Mouse (Mus musculus): ENCODE measurements around the gene Galnt9. TPM values are rescaled to one million over a fixed set of nuclear protein-coding genes. Genes with fewer than 3 reads are reported as not detected.

Gene Galnt9
- polyA plus RNA-seq, 1 experiment: 0.27 TPM

DNA sequence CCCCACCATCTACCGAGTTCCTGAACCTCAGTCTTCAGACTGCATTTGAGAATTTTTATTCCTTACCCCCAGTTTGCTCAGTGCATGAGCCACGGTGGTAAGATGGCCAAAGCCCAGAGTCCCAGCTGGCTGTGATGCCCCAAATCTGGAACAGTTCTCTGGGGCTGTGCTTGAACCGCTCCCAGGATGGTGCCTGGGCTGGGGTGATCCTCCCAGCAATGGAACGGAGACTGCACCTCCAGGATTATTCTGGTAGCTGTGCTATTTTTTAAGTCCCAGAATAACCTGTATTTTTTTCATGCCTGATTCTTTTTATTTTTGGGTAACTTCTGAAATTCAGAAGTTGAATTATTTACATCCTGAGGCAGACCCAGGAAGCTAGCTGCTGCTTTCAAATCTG, 35.1 kb downstream of the Galnt9 start:
- WGBS: 84% methylated on average over 4 of the region's 4 CpGs
- DNase-seq (ENCODE audit: low read depth, low spot score): no peak

DNA sequence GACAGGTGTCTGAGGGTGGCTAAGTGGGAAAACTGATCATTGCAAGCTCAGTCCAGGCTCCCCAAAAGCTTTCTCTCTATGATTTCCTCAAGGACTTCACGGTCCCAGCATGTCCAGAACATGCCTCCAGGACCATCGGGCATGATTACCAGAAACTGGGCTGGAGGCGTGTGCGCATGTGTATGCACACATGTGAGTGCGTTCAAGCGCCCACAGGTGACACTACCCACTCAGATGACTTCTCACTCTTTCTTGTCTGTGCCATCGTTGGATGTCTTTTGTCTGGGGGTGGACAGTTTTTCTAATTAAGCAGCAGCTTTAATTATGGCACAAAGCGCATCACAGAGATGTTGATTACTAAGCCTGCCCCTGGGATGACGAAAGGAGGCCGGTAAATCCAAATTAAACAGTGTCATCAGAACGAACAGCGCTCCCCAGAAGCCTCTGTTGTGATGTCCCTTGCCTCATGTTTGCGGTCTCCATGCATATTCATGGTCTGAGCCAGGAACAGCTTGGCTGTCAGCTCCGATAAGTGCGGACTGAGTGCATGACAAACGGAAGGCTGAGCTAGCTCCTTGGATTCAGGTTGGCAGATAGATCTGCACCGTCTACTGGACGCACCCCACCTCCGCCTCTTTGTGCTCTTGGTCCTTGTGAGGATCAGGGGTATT, 36.5 kb downstream of the Galnt9 start:
- DNase-seq (ENCODE audit: low read depth, low spot score): no peak
- WGBS: 85% methylated on average over 19 of the region's 19 CpGs

DNA sequence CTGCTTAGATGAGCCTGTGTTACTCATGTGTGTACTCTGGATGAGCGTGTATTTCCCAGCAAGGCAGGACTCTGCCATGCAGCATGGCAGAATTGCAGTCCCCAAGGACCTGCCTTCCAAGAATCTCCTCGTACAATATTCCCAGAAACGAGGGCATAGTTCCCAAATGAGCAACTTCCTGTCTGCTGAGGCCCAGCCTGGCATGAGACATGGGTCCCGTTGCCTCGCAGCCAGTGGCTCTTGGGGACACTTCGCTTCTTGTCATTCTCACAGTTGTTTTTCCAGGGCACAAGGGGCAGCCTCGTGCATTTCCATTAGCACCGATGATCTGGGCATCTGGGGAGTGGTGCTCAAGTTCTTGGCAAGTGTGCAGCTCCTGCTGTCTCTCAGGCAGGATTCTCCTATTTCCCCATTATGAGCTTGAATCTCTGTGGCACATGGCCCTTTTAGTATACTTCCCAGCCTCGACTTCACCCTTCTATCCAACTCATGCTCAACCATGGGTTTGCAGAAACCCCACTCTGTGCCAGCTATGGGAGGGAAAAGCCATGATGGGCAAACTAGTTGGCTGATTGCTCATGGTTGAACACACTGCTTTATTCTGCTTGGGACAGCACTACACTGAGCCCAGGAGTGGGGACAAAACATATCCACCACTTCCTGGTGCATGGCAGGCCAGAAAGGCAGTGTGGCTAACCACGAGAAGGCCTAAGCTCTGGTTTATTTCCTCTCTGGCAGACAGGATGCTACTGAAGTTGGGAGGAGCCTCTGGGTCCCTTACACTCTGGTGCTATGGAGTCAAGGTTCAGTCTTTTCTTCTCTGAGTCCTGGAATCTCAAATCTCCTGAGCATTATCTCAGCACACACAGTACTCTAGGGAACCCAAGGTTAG, 38.7 kb downstream of the Galnt9 start:
- WGBS: 53% methylated on average over 10 of the region's 10 CpGs

DNA sequence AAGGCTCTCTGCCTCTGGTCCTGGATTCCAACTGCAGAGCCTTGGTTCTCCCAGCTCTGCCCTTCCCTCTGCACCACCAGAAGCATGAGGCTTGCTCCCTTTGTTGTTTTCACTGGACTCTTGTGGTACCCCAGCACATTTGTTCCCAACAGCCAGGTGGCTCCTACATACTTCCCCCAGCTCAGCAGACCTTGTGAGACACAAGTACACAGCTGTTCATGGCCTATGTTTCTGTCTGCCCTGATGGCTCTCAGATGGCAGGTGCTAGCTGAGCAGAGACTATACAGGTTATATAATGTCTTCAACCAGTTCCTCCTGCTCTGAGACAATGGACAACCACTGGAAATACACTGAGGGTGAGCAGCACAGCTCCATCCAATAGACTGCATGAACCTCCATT, 43.3 kb downstream of the Galnt9 start:
- DNase-seq (ENCODE audit: low read depth, low spot score): no peak

More for the DNA sequence above, 38.7 kb downstream of the Galnt9 start:
- DNase-seq (ENCODE audit: low read depth, low spot score): no peak

DNA sequence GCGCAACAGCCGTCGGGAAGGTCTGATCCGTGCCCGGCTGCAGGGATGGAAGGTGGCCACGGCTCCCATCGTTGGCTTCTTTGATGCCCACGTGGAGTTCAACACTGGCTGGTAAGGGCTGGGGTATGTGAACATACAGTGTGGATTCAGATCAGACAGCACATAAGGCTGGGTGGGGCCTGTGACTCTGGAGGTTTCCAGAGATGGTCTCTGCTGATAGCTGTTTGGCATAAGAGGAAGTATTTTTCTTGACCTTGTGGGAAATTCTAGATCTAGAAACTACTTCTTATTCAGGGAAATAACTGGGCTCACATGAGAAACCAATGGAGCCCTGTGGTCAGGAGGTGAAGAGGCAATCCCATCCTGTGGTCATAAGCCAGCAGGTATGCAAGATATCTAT, 45.7 kb downstream of the Galnt9 start:
- no peak for DNase-seq (ENCODE audit: low read depth, low spot score)
- WGBS: 90% methylated on average over 8 of the region's 8 CpGs

DNA sequence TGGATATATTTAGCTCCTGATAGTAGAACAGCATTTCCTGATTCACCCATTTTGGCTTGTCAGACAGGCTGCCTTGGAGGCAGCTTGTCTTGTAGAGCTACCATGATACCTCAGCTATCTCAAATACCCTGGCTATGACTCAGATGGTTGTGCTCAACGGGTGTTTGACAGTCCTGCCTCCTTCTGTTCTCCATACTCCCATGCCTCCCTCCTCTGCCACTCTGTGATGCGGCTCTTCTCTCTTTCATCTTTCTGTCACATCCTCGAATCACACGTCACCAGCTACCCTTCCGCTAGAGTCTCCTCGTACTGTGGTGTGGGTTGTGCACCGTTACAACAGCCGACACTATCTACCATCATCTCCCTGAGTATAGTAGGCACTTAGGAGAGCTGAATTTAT, 50.3 kb downstream of the Galnt9 start:
- DNase-seq (ENCODE audit: low read depth, low spot score): no peak
- 83% methylated on average over 8 of the region's 8 CpGs for WGBS

DNA sequence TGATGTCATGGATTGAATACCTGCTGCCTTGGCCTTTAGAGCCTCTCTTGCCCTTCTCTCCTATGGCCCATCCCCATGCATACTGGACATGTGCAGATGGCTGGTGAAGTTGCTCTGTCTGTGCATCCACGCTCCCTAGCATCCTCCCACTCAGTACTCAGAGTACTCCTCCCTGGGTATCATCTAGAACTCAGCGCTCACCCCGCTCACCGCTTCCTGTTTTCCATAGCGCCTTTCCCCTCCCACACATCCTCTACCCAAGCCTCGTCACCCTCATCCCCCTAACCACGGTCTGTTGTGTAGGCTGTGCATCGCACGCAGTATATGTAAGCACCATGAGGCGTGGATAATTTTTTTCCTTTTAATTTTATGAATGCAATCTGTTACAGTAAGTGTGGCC, 51.2 kb downstream of the Galnt9 start:
- no peak for DNase-seq (ENCODE audit: low read depth, low spot score)
- 90% methylated on average over 10 of the region's 10 CpGs for WGBS

DNA sequence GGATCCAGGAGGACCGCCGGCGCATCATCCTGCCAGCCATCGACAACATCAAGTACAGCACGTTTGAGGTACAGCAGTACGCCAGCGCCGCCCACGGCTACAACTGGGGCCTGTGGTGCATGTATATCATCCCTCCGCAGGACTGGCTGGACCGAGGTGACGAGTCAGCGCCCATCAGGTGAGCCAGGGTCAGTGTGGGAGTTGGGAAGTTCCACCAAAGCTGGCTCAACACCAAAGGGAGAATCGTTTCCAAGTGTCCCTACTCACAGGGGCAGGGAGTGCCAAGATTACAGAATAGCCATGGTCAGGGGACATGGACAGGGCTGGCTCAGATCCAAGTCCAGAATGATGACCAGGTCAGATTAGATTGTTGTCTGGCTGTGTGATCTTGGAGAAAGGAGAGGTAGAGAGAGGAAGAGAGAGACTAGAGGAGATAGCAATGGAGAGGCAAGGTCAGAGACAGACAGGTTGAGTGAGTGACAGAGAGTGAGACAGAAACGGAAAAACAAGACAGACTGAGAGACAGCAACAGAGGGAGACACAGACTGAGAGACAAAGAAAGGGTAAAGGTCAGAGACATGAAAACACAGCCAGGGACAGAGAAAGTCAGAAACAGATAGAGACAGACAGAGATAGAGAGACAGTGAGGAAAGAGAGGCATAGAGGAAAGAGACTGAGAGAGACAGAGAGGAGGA, 52.1 kb downstream of the Galnt9 start:
- 80% methylated on average over 15 of the region's 15 CpGs for WGBS
- no peak for DNase-seq (ENCODE audit: low read depth, low spot score)

DNA sequence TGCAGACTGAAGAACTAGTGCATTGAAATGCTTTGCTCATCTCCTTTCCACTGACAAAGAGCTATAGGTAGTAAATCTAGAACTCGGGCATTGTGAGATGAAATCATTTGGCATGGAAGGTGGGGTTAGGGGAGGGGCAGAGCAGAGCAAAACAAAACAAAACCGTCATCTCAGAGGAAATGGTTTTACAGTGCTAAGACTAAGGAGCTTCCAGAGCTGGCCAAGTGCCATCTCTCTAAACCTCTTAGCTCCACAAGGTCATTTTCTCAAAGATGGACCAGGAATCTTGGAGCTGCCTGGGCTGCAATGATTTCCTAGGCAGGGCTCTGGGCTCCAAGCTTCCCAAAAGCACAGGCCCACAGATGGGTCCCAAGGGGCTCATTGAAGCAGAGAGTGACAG, 53.3 kb downstream of the Galnt9 start:
- no peak for DNase-seq (ENCODE audit: low read depth, low spot score)
- WGBS: 4% methylated on average over 2 of the region's 2 CpGs

DNA sequence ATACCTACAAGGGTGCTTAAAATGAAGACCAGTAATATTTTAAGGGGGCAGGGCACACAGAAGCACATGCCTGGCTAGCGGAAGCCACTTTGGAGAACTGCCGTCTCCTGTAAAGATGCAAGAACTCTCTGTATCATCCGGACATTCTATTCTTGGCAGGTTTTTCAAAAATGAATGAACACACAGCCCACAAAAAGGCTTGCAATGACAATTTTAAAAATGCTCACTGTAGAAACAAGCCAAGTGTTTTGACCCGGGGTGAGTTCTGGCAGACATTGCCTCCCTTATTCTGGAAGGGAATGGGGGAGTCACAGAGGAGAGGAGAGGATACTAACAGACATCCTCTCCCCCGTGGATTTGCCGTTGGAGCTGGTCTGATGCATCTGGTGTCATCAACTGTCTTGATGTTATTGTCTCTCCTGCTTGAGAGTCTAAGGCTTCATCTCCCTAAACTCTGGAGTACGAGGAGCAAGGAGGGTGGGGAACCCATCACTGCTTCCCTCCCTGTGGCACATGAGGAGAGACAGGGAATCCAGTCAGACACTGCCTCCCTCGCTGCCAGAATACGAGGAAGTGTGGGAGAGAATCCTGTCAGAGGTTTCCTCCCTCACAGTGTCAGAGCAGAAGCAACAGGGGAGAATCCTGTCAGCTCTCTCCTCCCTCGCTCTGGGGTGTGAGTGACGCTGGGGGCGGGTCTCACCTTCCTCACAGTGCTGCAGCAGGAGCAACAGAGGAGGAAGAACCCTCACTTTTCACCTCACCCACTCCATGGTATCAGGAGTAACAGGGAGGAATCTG, 54.3 kb downstream of the Galnt9 start:
- 20% methylated on average over 12 of the region's 12 CpGs for WGBS
- no peak for DNase-seq (ENCODE audit: low read depth, low spot score)

DNA sequence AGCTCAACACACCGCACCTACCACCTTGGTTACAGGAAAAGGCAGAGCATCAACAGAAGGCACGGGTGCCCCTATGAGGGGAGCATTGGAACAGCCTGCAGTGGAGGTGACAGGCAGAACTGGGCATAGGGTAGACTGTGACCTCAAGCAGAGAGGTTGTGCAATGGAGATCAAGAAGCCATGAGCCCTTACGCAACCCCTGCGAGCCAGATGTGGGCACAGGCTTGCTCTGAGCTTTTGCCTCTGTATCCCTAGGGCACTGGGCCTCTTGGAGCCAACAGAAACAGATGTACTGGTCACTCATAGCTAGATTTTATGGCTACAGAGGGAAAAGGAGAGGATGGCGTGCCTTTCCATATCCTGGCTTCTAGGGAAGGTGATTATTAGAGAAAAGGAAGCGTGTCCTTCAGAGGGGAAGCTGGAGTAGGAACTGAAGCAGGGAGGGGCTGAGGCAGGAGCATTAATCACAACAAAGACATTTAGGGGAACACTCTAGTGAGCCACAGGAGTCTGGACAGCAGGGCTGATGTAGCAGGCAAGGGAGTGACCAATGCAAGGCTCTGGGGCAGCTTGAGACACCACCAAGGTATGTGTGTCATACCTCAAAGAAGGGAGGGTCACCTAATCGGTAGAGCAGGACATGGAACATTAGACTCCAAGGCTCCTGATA, 59.0 kb downstream of the Galnt9 start:
- DNase-seq (ENCODE audit: low read depth, low spot score): no peak
- WGBS: 76% methylated on average over 7 of the region's 7 CpGs

DNA sequence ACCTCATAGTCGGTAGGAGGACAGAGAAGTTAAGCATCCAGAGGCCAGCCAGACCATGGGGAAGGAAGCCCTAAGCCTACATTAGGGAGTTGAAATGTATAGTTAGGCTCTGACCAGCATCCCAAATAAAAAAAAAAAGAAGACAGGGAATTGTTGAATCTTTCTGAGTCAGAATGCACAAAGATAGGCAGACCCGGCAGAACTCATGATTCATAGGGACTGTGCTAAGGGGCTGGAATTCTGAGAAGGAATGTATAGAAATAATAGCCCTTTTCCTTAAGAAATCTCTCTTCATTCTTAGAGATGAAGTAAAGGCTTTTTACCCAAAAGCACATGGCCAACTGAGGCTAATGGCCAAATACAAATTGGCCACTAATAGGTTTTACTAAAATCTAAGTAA, 60.2 kb downstream of the Galnt9 start:
- DNase-seq (ENCODE audit: low read depth, low spot score): no peak
- 80% methylated on average over 2 of the region's 2 CpGs for WGBS

DNA sequence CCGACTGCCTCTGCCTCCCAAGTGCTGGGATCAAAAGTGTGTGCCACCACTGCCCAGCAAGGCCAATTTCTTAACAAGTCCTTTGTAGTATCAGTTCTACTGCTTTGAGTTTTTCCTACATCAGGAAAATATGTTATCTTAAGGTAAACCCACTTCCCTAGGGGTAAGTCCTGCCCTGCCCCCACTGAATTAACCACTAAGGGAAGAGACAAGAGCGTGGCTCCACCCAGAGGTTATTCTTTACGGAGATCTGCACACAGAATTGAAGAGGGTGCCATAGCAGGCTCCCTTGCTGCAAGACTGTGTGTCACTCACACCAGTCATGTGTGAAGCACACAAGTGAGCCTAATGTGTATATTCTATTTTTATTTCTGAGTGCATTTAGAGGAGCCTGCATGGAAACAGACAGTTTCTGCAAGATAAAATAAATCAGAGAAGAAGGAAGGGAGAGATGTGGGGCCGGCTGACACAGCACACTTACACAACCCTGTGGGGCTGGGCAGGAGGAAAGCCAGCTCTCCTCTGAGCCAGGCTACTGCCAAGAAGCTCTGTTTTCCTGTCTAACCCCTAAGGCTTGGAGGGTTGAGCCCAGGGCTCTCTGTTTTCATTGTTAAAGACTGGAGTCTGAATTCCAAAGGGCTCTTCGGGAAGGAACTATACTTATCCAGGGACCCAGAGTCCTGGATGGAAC, 61.5 kb downstream of the Galnt9 start:
- WGBS: 40% methylated on average over 5 of the region's 5 CpGs
- no peak for DNase-seq (ENCODE audit: low read depth, low spot score)

DNA sequence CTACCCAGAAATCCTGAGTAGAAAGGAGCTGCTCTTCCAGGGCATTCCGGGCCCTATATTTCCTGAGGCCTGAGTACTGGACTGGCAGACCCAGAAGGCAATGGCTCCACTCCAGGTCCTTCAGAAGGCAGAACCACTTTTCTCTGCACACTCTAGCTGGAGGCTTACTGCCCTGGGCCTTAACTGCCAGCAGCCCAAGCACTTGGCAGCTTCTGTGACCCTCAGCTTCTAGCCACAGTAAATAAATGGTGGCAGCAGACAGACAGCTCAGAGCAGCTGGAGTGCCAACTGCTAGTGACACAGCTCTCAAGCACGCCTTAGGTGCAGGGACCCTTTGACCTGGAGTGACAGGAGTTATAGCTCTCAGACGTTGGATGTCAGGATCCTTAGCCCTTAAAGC, 63.6 kb downstream of the Galnt9 start:
- DNase-seq (ENCODE audit: low read depth, low spot score): no peak
- WGBS: 50% methylated on average over 3 of the region's 3 CpGs

DNA sequence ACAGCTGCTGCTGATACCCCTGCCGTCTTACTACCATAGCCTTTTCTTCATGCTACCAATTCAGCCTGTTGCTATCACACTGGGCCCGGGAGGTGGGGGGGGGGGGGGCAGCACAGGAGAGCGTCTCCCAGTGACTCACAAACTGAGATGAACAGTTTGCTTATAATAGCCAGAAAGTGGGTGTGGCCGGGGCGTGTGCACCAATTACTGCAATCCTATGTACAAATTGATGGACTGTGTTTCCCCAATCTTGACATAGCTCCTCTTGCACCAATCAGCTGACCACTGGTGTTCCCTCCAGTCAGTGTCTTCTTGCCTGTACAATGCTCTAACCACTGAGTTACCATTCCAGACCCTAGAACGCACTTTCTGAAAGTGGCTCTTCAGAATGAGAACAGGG, 64.2 kb downstream of the Galnt9 start:
- 46% methylated on average over 6 of the region's 6 CpGs for WGBS
- no peak for DNase-seq (ENCODE audit: low read depth, low spot score)

DNA sequence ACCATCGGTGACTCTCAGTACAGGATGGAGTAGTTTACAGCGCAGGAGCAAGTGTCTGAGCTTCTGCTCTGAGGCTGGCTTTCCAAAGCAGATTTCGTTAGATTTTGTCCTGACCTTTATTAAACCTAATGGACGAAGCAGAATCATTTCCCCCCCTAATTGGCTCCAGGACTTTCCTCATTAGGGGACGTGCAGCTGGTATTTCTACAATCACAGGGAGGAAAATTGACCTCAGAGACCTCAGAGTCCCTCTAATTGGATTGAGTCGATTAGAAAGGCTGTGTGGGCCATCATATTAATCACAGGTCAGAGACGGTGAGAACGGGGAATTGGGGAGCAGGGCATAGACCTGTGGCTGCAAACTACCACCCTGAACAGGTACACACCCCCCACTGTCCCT, 64.8 kb downstream of the Galnt9 start:
- WGBS: 75% methylated on average over 8 of the region's 8 CpGs
- DNase-seq (ENCODE audit: low read depth, low spot score): no peak

DNA sequence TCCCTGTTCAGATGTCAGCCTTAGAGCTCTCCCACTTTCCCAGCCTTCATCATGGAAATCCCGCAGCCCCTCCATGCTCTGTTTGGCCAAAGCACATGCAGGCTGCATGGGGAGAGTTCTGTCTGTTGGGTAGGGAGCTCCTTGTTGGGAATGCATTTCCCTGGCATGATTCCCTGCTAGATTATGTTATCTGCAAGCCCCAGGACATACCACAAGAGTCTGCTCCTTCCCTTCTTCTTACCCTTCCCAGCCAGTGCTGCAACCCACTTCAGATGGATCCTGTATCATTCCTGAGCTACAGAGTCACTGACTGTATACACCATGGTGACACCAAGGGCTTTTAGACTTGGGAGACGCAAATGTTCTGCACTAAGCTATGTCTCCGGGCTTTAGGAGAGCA, 65.3 kb downstream of the Galnt9 start:
- DNase-seq (ENCODE audit: low read depth, low spot score): no peak
- 73% methylated on average over 3 of the region's 3 CpGs for WGBS

DNA sequence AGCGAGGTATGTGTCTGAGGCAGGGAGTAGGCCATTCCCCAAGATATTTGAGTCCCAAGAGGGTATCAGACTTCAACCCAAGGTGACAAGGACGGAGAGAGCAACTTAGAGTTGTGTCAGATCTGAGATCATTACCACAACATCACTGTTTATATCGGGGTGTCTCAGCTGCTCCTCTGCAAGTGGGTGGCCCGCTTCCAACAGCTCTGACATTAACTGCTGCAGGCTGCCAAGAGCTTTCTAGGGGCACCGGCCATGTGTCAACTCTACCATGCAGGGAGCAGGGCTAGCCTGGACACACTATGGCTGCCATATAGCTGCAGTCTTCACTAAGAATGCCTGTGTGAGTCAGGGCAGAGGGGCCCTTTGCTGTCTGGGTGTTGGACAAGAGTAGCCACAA, 65.7 kb downstream of the Galnt9 start:
- WGBS: 66% methylated on average over 5 of the region's 5 CpGs
- no peak for DNase-seq (ENCODE audit: low read depth, low spot score)

DNA sequence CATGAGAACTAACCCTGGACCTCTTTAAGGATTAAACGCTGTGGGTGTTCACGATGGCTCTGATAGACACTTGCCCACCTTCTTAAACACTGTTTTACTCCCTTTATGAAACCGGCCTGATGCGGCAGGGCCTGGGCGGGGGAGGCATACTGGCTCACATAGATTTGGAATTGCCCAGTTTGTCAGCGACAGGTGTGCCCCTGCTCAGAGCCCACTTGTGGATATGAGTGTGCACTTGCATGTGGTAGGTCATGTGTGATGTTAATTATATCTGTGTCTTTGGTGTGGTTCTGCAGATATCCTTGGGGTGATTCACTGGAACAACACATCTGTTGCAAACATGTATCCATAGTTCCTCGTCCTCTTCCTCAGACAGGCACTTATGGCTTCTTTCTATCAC, 66.3 kb downstream of the Galnt9 start:
- WGBS: 85% methylated on average over 7 of the region's 7 CpGs
- no peak for DNase-seq (ENCODE audit: low read depth, low spot score)

Measured in large intestine, adult 2 months (tissue).